Mouse (Mus musculus) liver, embryonic 16.5 days (tissue): ENCODE measurements around the gene Ube2g2. TPM values are rescaled to one million over a fixed set of nuclear protein-coding genes. Genes with fewer than 3 reads are reported as not detected.

Source experiments
- ATAC-seq: fragments of 200-750 bp; cut with Nextera tagmentation; 2 replicates; pipeline ENCODE4 v1.8.0; 2017; ENCODE audit warnings: low read depth, mild to moderate bottlenecking, moderate number of reproducible peaks, moderate library complexity
- H3K27ac ChIP-seq: fragments of 300-500 bp; sonication (generic); 2 replicates; pipeline ENCODE4 v1.5.1; 2014; ENCODE audit warnings: mild to moderate bottlenecking, low read length
- H3K27me3 ChIP-seq: fragments of 300-500 bp; sonication (generic); 2 replicates; pipeline ENCODE4 v1.6.1; 2014; ENCODE audit warnings: low read depth, low read length, mixed read lengths; ENCODE audit not compliant: control insufficient read depth, insufficient read depth
- H3K36me3 ChIP-seq: fragments of 300-500 bp; sonication (generic); 2 replicates; pipeline ENCODE4 v1.6.1; 2014; ENCODE audit warnings: mild to moderate bottlenecking; ENCODE audit not compliant: control insufficient read depth, insufficient read depth
- H3K4me1 ChIP-seq: fragments of 300-500 bp; sonication (generic); 2 replicates; pipeline ENCODE4 v1.6.1; 2014; ENCODE audit warnings: low read depth, low read length, mixed read lengths; ENCODE audit not compliant: control insufficient read depth
- H3K4me2 ChIP-seq: fragments of 300-500 bp; sonication (generic); 2 replicates; pipeline ENCODE4 v1.6.1; 2014; ENCODE audit warnings: low read depth, low read length, mixed read lengths
- H3K4me3 ChIP-seq: fragments of 300-500 bp; sonication (generic); 2 replicates; pipeline ENCODE4 v1.5.1; 2014; ENCODE audit warnings: low read depth, mild to moderate bottlenecking, low read length
- H3K9ac ChIP-seq: fragments of 300-500 bp; sonication (generic); 2 replicates; pipeline ENCODE4 v1.6.1; 2014; ENCODE audit warnings: low read depth, low read length
- H3K9me3 ChIP-seq: fragments of 300-500 bp; sonication (generic); replicated peaks from 2 replicates; pipeline ENCODE4 v1.6.1; 2016; ENCODE audit warnings: low read length; ENCODE audit not compliant: control insufficient read depth
- WGBS: fragments of 180-500 bp; shearing (Covaris S2); extraction: QIAGEN DNeasy Blood & Tissue Kit; methylation state at CpG from one replicate; pipeline ENCODE4 v1.1.7; 2014; ENCODE audit not compliant: insufficient replicate concordance; 5-methylcytosine and 5-hydroxymethylcytosine counted together
- polyA plus RNA-seq: library from polyadenylated mRNA; unstranded; fragments of >200 nt; fragmentation: Nextera tagmentation; extraction: Ambion mirVana; gene quantifications from 2 replicates; pipeline ENCODE4 v1.2.1, GENCODE M21; 2015

The Ube2g2 gene
- 43.7 and 46.3 TPM in 2 replicates for polyA plus RNA-seq

- H3K27ac ChIP-seq = peak within 1 kb of the TSS; percentile 93
- no peaks in the 10 kb centered on the region for H3K27me3 ChIP-seq
- ATAC-seq = peak; percentile 94
- peaks cover 36% of the 10 kb centered on the region for H3K4me1 ChIP-seq
- H3K9me3 ChIP-seq = no peaks in the 10 kb centered on the region
- H3K36me3 ChIP-seq = peaks cover 2% of the 10 kb centered on the region; the same call in 1 of the 2 replicates
- peak within 1 kb of the TSS; percentile 85 for H3K4me3 ChIP-seq
- peak within 1 kb of the TSS; percentile 70 for H3K4me2 ChIP-seq
- H3K9ac ChIP-seq = peak within 1 kb of the TSS; percentile 92
- WGBS = under 1% methylated on average over 95 of the region's 96 CpGs
These were observed at the start of gene Ube2g2 for GRCm38 (mm10) chr10:77622055-77622988. Gene Ube2g2, plus strand, starts transcription at chr10:77622275.

GRCm38 (mm10) chr10:77573162-77573561, 48.9 kb upstream of the Ube2g2 start:
- Histone ChIP-seq H3K27me3 (no peaks in the 10 kb centered on the region), H3K9ac (no peak overlapping the region), H3K4me1 (peaks cover 6% of the 10 kb centered on the region; the same call in 1 of the 2 replicates), H3K4me2 (no peak overlapping the region), H3K4me3 (no peak overlapping the region), H3K9me3 (no peaks in the 10 kb centered on the region), H3K27ac (no peak overlapping the region), H3K36me3 (no peaks in the 10 kb centered on the region)
- WGBS = 42% methylated on average over 1 of the region's 1 CpGs
- peak; percentile 51; the same call in 1 of the 2 replicates for ATAC-seq

- Histone ChIP-seq H3K27ac (no peak overlapping the region), H3K4me3 (peak overlapping the region; percentile 90; the same call in 1 of the 2 replicates), H3K9ac (no peak overlapping the region), H3K9me3 (no peaks in the 10 kb centered on the region), H3K27me3 (no peaks in the 10 kb centered on the region), H3K36me3 (no peaks in the 10 kb centered on the region), H3K4me1 (peaks cover 29% of the 10 kb centered on the region), H3K4me2 (peak overlapping the region; percentile 96)
- no peak for ATAC-seq
- 55% methylated on average over 10 of the region's 10 CpGs for WGBS
These were observed 41.8 kb upstream of the Ube2g2 start for GRCm38 (mm10) chr10:77580027-77580920.

GRCm38 (mm10) chr10:77581023-77581407, 41.1 kb upstream of the Ube2g2 start:
- Histone ChIP-seq H3K9ac (peak overlapping the region; percentile 70), H3K27me3 (no peaks in the 10 kb centered on the region), H3K4me1 (peaks cover 29% of the 10 kb centered on the region), H3K36me3 (no peaks in the 10 kb centered on the region), H3K4me3 (peak overlapping the region; percentile 90), H3K9me3 (no peaks in the 10 kb centered on the region), H3K27ac (peak overlapping the region; percentile 79), H3K4me2 (peak overlapping the region; percentile 96)
- ATAC-seq = no peak
- 4% methylated on average over 8 of the region's 8 CpGs for WGBS

- Histone ChIP-seq H3K9ac (peak within 1 kb of the TSS; percentile 89), H3K27ac (peak within 1 kb of the TSS; percentile 99), H3K4me1 (peaks cover 29% of the 10 kb centered on the region), H3K9me3 (no peaks in the 10 kb centered on the region), H3K36me3 (no peaks in the 10 kb centered on the region), H3K4me3 (peak within 1 kb of the TSS; percentile 90), H3K27me3 (no peaks in the 10 kb centered on the region), H3K4me2 (peak within 1 kb of the TSS; percentile 96)
- WGBS = under 1% methylated on average over 64 of the region's 64 CpGs
- peak; percentile 93 for ATAC-seq
These were observed 40.4 kb upstream of the Ube2g2 start, which contains the start of gene Pttg1ip for GRCm38 (mm10) chr10:77581408-77582284. Gene Pttg1ip, plus strand, starts transcription at chr10:77581720.

GRCm38 (mm10) chr10:77582285-77582618, 39.8 kb upstream of the Ube2g2 start:
- Histone ChIP-seq H3K27me3 (no peaks in the 10 kb centered on the region), H3K27ac (peak overlapping the region; percentile 99), H3K4me2 (peak overlapping the region; percentile 96), H3K36me3 (no peaks in the 10 kb centered on the region), H3K9me3 (no peaks in the 10 kb centered on the region), H3K4me1 (peaks cover 35% of the 10 kb centered on the region), H3K4me3 (peak overlapping the region; percentile 90), H3K9ac (peak overlapping the region; percentile 89)
- ATAC-seq = peak; percentile 3; the same call in 1 of the 2 replicates
- WGBS = 2% methylated on average over 8 of the region's 8 CpGs

GRCm38 (mm10) chr10:77583795-77584422, 38.2 kb upstream of the Ube2g2 start:
- Histone ChIP-seq H3K4me2 (peak overlapping the region; percentile 96), H3K36me3 (no peaks in the 10 kb centered on the region), H3K9me3 (no peaks in the 10 kb centered on the region), H3K4me1 (peaks cover 49% of the 10 kb centered on the region), H3K4me3 (0 out of 2 replicates have a peak overlapping the region, but pooled peaks have one; percentile 3), H3K9ac (no peak overlapping the region), H3K27me3 (no peaks in the 10 kb centered on the region), H3K27ac (peak overlapping the region; percentile 8)
- ATAC-seq = no peak
- WGBS = 23% methylated on average over 10 of the region's 10 CpGs

GRCm38 (mm10) chr10:77586637-77587036, 35.4 kb upstream of the Ube2g2 start:
- Histone ChIP-seq H3K4me1 (peaks cover 61% of the 10 kb centered on the region), H3K27me3 (no peaks in the 10 kb centered on the region), H3K4me3 (no peak overlapping the region), H3K36me3 (peaks cover 7% of the 10 kb centered on the region), H3K9me3 (no peaks in the 10 kb centered on the region), H3K4me2 (no peak overlapping the region), H3K27ac (no peak overlapping the region), H3K9ac (no peak overlapping the region)
- WGBS = 74% methylated on average over 3 of the region's 3 CpGs
- ATAC-seq = no peak
